Mouse (Mus musculus): ENCODE data around the gene Fam20a.

GRCm38 (mm10) chr11:109675208-109675607 is 46.9 kb downstream of the Fam20a start:
- TF ChIP-seq CTCF (IDR thresholded peaks at IDR 0.05; ENCODE audit: insufficient read depth, low read length) (no peak), POLR2A (IDR thresholded peaks at IDR 0.05; ENCODE audit: borderline replicate concordance, extremely low read depth, low read depth, low read length) (no peak)
